Mouse (Mus musculus): Measurements from ENCODE around the gene Ctrc.
A peak's percentile ranks its signal among the peaks of the same experiment; 100 is the strongest.

Ctrc gene

GRCm38 (mm10) chr4:141845999-141846398 is at the start of gene Ctrc:
Gene Ctrc, minus strand, starts transcription at chr4:141846359.
- no peak for DNase-seq

DNA sequence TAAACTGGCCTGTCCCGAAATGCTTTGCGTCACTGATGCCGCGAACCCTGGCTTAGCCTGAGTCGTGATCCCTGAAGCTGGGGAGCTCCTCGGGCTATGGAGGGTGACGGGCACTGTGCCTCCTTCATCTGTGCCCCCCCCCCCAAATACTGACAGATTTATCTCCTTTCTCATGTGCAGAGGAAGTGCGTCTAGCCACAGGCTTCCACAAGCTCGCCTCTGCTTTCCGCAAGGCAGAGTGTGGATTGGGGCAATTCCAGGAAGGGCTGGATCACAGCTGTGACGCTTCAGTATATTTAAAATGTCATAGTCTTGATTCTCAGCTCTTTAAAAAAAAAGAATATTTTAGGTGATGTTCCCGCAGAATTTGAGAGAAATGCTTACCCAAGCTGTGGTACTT is 49.6 kb upstream of the Ctrc start:
- no peak for DNase-seq

DNA sequence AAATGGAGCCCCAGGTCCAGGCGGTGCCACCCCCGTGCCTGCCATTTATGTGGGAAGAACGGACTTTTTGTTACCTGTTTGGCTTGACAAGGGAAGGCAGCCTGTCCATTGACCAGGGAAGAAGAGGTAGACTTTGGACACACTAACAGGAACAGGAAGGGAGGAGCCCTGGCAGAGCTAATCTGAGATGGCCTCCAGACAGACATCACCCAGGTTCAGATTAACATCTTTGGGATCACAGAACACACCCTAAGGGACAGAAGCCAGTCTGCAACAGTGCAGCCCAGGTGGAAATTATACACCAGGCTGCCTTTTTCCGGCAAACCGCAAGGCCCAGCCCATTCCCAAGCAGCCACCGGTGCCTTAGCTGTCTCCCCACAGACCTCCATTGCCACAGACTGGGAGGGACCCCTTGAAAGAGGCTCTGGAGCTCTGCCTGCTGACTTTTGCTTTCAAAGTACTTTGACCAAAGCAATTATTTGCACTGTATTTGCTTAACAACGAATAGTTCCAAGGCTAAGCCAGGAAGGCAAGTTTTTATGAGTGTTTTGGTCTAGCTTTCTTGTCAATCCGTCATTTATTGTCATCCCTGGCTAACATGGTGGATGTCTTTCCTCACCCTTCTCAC is 47.1 kb upstream of the Ctrc start:
- no peak for DNase-seq

DNA sequence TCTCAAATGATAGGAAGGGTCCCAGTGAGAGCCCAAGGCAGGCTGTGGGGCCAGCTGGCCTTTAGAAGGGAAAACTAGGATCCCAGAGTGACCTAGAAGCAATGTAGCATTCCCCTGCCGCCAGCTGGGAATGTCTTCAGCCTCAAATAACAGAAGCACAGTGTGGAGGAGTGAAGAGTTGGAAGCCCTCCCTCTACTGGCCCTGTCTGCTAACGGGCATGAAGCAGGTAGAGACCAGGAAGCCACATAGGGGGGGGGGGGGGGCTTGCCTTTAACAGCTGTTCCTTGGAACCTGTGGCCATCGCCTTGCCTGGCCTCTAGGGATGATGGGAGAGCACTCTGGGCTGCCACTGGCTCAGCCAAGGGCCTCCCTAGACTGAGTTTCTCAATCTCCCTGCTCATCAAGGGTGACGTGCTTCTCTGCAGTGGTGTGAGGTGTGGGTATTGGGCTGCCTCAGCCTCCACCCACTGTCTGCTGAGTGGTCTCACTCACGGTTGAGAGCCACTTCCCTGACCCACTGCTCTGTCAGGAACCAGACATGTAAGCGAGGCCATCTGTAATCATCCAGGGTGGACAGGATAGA is 40.3 kb upstream of the Ctrc start:
- DNase-seq = no peak

DNA sequence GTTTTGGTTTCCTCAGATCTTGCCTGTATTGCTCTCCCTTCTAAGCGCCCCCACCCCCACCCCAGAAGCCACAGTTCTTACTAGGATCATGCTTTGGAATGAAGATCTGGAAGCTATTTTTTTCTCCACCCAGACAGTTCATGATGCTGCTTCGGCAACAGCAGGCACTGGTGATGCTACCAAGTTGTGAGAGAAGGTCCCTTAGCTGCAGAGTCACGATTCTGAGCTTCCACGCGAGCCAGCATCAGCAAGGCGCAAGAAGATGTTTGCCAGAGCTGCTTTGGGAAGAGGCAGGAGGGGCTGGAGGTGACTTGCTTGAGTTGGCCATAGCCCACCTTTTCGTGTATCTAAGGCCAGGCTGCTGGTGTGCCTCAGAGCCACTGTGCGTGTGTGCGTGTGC is 39.3 kb upstream of the Ctrc start:
- no peak for DNase-seq

DNA sequence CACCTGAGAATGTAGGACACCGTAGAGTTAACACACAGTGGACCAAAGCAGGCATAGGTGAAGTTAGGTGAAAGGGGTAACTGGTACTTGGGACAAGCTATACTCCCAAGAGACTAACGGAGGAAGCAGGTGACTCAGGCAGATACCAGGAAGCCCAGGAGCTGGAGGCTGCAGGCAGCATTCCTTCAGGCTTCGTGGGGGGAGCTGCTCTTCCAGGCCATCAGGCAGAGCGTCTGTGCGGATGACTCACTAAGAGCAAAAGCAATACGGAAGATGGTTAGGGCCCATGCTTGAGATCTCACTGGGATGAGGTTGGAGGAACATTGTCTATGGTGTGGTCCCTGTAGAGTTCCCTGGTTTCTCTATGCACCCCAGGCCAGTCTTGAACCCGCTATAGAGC is 36.7 kb upstream of the Ctrc start:
- DNase-seq = no peak

DNA sequence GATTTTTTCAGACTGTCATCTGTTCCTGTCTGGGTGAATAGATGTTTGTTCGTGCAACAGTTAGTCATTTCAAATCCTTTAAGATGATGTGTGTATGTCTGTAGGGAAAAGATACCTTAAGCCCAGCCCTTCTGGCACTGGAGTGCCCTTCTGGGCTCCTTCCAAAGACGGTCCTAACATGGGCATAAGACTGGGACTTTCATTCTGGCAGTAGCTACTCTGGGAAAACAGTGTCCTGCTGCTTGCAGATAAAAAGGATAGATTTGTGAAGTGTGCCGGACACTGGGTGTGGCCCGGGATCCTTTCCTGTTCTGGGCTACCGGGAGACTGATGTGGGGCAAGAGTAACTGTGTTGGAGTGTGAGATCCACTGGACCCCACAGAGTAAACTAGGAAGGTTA is 35.8 kb upstream of the Ctrc start:
- DNase-seq = no peak

GRCm38 (mm10) chr4:141881289-141881914 is 35.2 kb upstream of the Ctrc start:
- DNase-seq = no peak

DNA sequence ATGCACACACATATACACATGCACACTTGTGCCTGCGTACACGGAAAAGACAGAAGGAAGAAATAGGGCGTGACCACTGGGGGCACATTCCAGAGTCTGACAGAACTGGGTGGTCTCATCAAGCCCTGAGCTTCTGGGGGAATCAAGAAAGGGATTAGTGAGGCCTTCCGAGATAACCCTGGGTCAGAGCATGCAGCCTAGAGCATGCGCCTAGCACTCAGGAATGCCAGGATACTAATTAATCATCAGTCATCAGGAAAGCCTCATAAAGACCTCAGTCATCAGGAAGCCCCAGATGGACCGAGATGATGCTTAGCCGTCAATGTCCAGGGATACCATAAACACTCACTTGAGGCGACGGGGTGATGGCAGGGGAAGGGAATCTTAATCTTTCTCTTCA is 33.7 kb upstream of the Ctrc start:
- no peak for DNase-seq

GRCm38 (mm10) chr4:141879074-141879473 is 32.9 kb upstream of the Ctrc start:
- DNase-seq = no peak

GRCm38 (mm10) chr4:141878621-141879020 is 32.5 kb upstream of the Ctrc start:
- DNase-seq = no peak

DNA sequence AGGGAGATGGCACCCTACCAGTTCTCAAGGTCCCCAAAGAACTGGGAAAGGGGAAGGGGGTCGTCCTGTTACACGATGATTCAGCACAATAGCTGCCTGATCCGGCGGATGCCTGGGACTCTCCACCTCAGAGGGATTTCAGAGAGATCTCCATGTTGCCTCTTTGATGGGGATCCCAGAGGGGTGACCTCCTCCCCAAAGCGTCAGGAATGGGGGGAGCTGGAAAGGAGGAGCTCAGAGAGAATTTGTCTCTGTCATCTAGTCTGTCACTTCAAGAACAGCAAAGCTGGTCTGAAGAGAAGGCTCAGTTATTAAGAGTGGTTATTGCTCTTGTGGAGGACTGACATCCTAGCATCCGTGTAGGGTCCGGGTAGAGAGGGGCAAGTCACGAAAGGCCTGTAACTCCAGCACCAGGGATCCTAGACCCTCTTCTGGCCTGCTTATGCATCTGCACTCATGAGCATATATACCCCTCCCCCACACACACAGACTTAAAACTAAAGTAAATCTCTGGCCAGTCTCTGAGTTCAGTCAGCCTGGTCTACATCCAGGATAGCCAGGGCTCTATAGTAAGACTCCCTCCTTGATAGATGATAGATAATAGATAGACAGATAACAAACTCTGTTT is 29.4 kb upstream of the Ctrc start:
- no peak for DNase-seq

GRCm38 (mm10) chr4:141874601-141875460 is 28.7 kb upstream of the Ctrc start, which contains the start of gene Efhd2:
Gene Efhd2, minus strand, starts transcription at chr4:141874920.
- DNase-seq = peak; percentile 68 to 81

GRCm38 (mm10) chr4:141874111-141874600 is 28.0 kb upstream of the Ctrc start:
- DNase-seq = no peak

- DNase-seq = no peak
Measured at GRCm38 (mm10) chr4:141872977-141873376, 26.8 kb upstream of the Ctrc start.

DNA sequence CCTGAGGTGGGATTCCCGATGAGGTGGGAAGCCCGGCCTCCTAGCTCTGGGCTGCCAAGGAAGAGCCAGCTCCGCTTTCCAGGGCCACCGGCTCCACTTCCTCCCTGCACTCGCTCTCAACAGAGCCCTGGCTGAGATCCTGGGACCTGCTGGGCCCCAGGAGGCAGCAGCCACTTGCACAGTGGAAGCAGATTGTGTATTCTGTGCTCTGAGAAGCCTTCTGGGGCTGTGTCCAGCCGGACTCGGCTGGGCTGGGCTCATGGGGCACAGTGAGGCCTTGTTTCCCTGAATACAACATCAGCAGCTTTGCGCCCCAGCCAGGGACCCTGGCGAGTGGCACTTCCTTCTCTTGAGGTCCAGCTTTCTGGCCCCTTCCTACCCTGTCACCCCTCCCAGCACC is 25.8 kb upstream of the Ctrc start:
- no peak for DNase-seq

DNA sequence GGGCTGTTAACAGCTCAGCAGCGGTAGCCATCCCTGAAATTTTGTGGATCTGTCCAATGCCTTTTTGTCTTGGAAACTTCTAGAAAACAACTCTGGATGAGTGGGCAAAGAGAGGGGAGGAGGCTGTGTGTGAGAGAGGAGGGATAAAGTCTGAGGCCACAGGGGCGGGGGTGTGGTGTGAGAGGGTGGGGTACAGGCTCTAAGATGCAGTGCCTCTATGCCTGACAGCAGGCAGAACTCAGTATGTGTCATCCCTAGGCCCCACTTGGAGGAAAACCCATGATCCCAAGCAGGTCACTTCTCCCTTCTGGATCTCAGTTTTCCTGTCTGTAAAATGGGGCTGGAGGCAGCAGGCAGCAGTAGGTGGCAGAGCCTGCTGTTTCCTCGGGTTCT is 25.2 kb upstream of the Ctrc start:
- DNase-seq = no peak

DNA sequence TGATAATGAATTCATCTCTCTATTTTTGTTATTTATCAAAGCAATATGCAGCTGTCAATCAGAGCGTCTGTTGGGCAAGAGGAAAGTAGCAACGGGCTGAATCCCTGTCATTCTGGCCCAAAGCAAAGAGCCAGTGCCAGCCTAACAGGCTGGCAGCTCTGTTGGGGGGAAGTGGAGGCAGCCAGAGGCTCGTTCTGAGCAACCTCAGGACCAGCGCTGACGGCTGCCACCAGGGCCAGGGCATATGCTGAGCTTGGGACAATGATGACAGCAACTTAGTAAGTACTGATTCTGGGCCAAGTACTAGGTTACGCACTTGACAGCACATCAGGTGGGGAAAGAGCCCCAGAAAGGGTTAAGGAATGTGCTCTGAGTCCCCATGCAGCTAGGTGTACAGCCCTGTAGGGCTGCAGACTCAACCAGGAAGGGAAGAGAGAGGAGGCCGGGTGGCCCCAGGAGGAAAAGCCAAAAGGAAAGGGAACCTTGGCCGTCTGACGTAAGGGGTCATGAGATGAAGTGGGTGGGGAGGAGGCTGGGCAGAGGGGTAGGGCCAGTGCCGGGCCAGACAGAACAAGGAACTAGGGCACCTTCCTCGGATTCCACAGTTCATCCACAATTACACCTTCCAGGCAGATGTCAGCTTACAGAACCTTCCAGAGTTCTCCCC is 24.6 kb upstream of the Ctrc start:
- no peak for DNase-seq

DNA sequence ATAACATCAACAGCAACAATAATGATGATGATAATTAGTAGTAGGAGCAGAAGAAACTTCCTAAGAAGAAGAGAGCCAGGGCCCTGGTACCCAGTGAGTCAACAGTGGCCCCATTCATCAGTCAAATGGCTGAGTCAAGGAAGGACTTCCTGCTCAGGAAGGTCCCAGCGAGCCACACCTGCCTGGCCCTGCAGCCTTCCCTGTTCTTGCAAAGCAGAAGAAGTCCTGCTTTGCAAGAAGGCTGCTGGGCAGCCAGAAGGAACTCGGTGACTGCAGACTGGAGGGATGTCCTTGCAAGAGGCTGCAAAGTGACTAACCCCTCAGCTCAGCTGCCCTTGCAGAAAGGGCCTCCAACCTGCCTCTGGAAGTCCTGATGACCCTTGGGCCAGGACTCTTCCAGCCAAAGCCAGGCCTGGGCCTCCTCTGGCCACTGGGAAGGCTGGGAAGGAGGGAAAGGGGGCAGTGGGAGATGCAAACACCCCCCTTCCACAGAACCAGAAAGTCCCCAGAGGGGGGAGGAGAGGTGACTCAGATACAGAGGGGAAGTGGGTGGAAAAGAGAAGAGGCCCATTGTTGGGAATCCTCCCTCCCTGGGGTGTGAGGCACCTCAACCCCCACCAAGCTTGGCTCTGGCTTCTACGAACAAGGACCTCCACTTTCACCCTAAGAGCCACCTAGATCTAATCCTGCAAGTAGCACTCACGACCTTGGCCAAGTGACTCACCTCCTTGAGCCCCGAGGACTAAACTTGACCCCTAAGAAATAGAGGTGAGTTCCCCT is 23.5 kb upstream of the Ctrc start:
- DNase-seq = no peak

- no peak for DNase-seq
Measured at GRCm38 (mm10) chr4:141868051-141868450, 21.9 kb upstream of the Ctrc start.

GRCm38 (mm10) chr4:141867498-141867897 is 21.3 kb upstream of the Ctrc start:
- DNase-seq = no peak
